Mouse (Mus musculus): ENCODE measurements around the gene Rhox3g.
"Not testable (repeated sequence)": the region's sequence is repeated elsewhere in the genome, so short reads cannot be mapped to it uniquely, and the experiment has no call there.

- TF ChIP-seq POLR2A (IDR thresholded peaks at IDR 0.05; ENCODE audit: borderline replicate concordance, control insufficient read depth, low read depth, low read length); CTCF (IDR thresholded peaks at IDR 0.05; ENCODE audit: control insufficient read depth, insufficient read depth, low read length): not testable (repeated sequence)
Measured at GRCm38 (mm10) chrX:37673177-37673576, 44.8 kb upstream of the Rhox3g start, which contains the start of gene Rhox2h.

Measured in bone marrow, adult 2 months (tissue).